Mouse (Mus musculus) lung, embryonic 14.5 days (tissue): ENCODE measurements around the gene Rmnd5b. TPM values are rescaled to one million over a fixed set of nuclear protein-coding genes. Genes with fewer than 3 reads are reported as not detected.

Experiments
- ATAC-seq: fragments of 200-750 bp; cut with Nextera tagmentation; 2 replicates; pipeline ENCODE4 v1.8.0; 2017; ENCODE audit warnings: mild to moderate bottlenecking, moderate TSS enrichment, moderate library complexity; ENCODE audit not compliant: insufficient read depth
- DNase-seq: peaks from one replicate; pipeline ENCODE4 v3.0.0-alpha.2; 2015
- H3K27ac ChIP-seq: fragments of 300-500 bp; sonication (generic); 2 replicates; pipeline ENCODE4 v1.5.1; 2014; ENCODE audit warnings: low read depth, mild to moderate bottlenecking, moderate library complexity
- H3K27me3 ChIP-seq: fragments of 300-500 bp; sonication (generic); 2 replicates; pipeline ENCODE4 v1.6.1; 2014; ENCODE audit warnings: low read length, control low read depth; ENCODE audit not compliant: insufficient read depth
- H3K36me3 ChIP-seq: fragments of 300-500 bp; sonication (generic); 2 replicates; pipeline ENCODE4 v1.6.1; 2014; ENCODE audit warnings: control low read depth; ENCODE audit not compliant: insufficient read depth
- H3K4me1 ChIP-seq: fragments of 300-500 bp; sonication (generic); 2 replicates; pipeline ENCODE4 v1.6.1; 2014; ENCODE audit warnings: antibody characterized with exemption, control low read depth; ENCODE audit not compliant: insufficient read depth
- H3K4me2 ChIP-seq: fragments of 300-500 bp; sonication (generic); 2 replicates; pipeline ENCODE4 v1.6.1; 2014; ENCODE audit warnings: mild to moderate bottlenecking
- H3K4me3 ChIP-seq: fragments of 300-500 bp; sonication (generic); 2 replicates; pipeline ENCODE4 v1.5.1; 2014; ENCODE audit warnings: low read depth, low read length
- H3K9ac ChIP-seq: fragments of 300-500 bp; sonication (generic); 2 replicates; pipeline ENCODE4 v1.6.1; 2014
- H3K9me3 ChIP-seq: fragments of 300-500 bp; sonication (generic); 2 replicates; pipeline ENCODE4 v1.6.1; 2016; ENCODE audit warnings: low read depth, low read length, control low read depth
- CTCF ChIP-seq: IDR thresholded peaks from 2 replicates; pipeline ENCODE4 v1.5.1; 2016; ENCODE audit warnings: antibody characterized with exemption, low read depth
- WGBS: fragments of 180-500 bp; shearing (Covaris S2); extraction: QIAGEN DNeasy Blood & Tissue Kit; methylation state at CpG from one replicate; pipeline ENCODE4 v1.1.7; 2014; 5-methylcytosine and 5-hydroxymethylcytosine counted together
- polyA plus RNA-seq: library from polyadenylated mRNA; unstranded; fragments of >200 nt; fragmentation: Nextera tagmentation; extraction: Ambion mirVana; gene quantifications from 2 replicates; pipeline ENCODE4 v1.2.1, GENCODE M21; 2014

Rmnd5b gene
- polyA plus RNA-seq, result 39.4 and 43.6 TPM in 2 replicates

GRCm38 (mm10) chr11:51635525-51636322 lies at the start of gene Rmnd5b:
TSS of gene Rmnd5b (minus strand) at chr11:51635896.
- no peaks in the 10 kb centered on the region for H3K27me3 ChIP-seq
- peak; percentile 77 for ATAC-seq
- H3K4me3 ChIP-seq, result peak within 1 kb of the TSS; percentile 63
- no peaks in the 10 kb centered on the region for H3K4me1 ChIP-seq
- H3K36me3 ChIP-seq, result no peaks in the 10 kb centered on the region
- WGBS, result under 1% methylated on average over 61 of the region's 61 CpGs
- peak within 1 kb of the TSS; percentile 64 for H3K9ac ChIP-seq
- peak; percentile 87 for DNase-seq
- peak within 1 kb of the TSS; percentile 83 for H3K4me2 ChIP-seq
- H3K9me3 ChIP-seq, result no peaks in the 10 kb centered on the region
- TF ChIP-seq CTCF, result peak; percentile 29; the same call in 1 of the 2 replicates
- H3K27ac ChIP-seq, result peak within 1 kb of the TSS; percentile 86

- WGBS, result 41% methylated on average over 8 of the region's 8 CpGs
- ATAC-seq, result no peak
Measured at GRCm38 (mm10) chr11:51681976-51682374, 46.3 kb upstream of the Rmnd5b start.

GRCm38 (mm10) chr11:51681324-51681975 lies 45.8 kb upstream of the Rmnd5b start:
- Histone ChIP-seq H3K9me3 (no peaks in the 10 kb centered on the region), H3K27me3 (no peaks in the 10 kb centered on the region), H3K4me1 (no peaks in the 10 kb centered on the region), H3K4me2 (peak overlapping the region; percentile 43; the same call in 1 of the 2 replicates), H3K27ac (no peak overlapping the region), H3K9ac (peak overlapping the region; percentile 4; the same call in 1 of the 2 replicates), H3K4me3 (no peak overlapping the region), H3K36me3 (peaks cover 8% of the 10 kb centered on the region; the same call in 1 of the 2 replicates)
- peak; percentile 54; the same call in 1 of the 2 replicates for ATAC-seq
- 29% methylated on average over 13 of the region's 13 CpGs for WGBS
- peak; percentile 94 for DNase-seq
- peak; percentile 95 for TF ChIP-seq CTCF

More at GRCm38 (mm10) chr11:51681976-51682374, 46.3 kb upstream of the Rmnd5b start:
- Histone ChIP-seq H3K9ac (no peak overlapping the region), H3K9me3 (no peaks in the 10 kb centered on the region), H3K4me2 (no peak overlapping the region), H3K36me3 (peaks cover 8% of the 10 kb centered on the region; the same call in 1 of the 2 replicates), H3K4me3 (no peak overlapping the region), H3K4me1 (no peaks in the 10 kb centered on the region), H3K27ac (no peak overlapping the region), H3K27me3 (no peaks in the 10 kb centered on the region)
- TF ChIP-seq CTCF, result no peak
- no peak for DNase-seq

DNA sequence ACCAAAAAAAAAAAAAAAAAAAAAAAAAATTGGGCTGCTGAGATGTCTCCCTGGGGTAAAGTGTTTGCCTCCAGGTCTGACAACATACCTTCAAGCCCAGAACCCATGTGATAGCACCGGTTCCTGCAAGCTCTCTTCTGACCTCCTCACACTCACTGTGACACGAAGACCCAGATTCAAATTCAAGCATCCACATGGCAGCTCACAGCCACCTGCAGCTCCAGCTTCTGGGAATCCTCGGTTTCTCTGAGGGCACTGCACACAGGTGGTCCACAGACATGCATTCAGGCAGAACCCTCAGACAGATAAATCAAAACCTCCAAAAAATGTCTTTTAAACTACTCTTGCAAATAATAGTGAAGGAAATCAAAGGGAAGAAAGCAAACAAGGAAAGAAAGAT lies 43.8 kb upstream of the Rmnd5b start:
- H3K4me1 ChIP-seq, result no peaks in the 10 kb centered on the region
- H3K4me3 ChIP-seq, result no peak overlapping the region
- H3K9me3 ChIP-seq, result no peaks in the 10 kb centered on the region
- H3K4me2 ChIP-seq, result no peak overlapping the region
- ATAC-seq (no peak), DNase-seq (no peak)
- H3K27ac ChIP-seq, result no peak overlapping the region
- H3K36me3 ChIP-seq, result no peaks in the 10 kb centered on the region
- no peak for TF ChIP-seq CTCF
- no peak overlapping the region for H3K9ac ChIP-seq
- 57% methylated on average over 3 of the region's 3 CpGs for WGBS
- no peaks in the 10 kb centered on the region for H3K27me3 ChIP-seq

DNA sequence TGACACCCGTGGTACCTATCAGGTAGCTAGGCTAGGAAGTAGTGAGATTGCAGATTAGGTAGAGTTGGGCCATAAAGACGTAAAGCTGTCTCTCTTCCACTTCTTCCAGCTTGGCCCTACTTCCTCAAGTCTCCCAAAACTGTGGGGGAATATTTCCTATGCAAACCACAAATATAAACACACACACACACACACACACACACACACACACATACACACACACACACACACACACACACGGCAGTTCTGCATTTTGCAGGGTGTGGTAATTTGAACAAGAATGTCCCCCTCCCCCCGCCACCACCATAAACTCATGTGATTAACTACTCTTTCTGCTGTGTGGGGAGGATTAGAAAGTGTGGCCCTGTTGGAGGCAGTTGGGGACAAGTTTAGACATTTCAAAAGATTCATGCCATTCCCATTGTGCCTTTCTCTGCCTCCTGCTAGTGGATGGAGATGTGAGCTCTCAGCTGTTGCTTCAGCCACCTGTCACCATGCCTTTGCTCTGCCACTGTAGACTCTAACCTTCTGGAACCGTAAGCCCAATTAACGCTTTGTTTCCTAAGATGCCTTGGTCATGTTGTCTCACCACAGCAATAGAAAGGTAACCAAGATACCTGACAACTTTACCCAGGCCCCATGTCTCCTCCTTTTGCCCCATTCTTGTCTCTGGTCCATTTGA lies 42.2 kb upstream of the Rmnd5b start:
- no peaks in the 10 kb centered on the region for H3K9me3 ChIP-seq
- no peak for TF ChIP-seq CTCF
- H3K4me1 ChIP-seq, result no peaks in the 10 kb centered on the region
- H3K27ac ChIP-seq, result no peak overlapping the region
- DNase-seq (no peak), ATAC-seq (no peak)
- no peaks in the 10 kb centered on the region for H3K27me3 ChIP-seq
- no peak overlapping the region for H3K4me3 ChIP-seq
- no peaks in the 10 kb centered on the region for H3K36me3 ChIP-seq
- no peak overlapping the region for H3K9ac ChIP-seq
- H3K4me2 ChIP-seq, result no peak overlapping the region
- 65% methylated on average over 6 of the region's 6 CpGs for WGBS

- DNase-seq (no peak), ATAC-seq (no peak)
- H3K4me3 ChIP-seq, result no peak overlapping the region
- H3K4me2 ChIP-seq, result no peak overlapping the region
- no peaks in the 10 kb centered on the region for H3K9me3 ChIP-seq
- 73% methylated on average over 5 of the region's 5 CpGs for WGBS
- no peak for TF ChIP-seq CTCF
- no peaks in the 10 kb centered on the region for H3K4me1 ChIP-seq
- no peak overlapping the region for H3K27ac ChIP-seq
- no peaks in the 10 kb centered on the region for H3K27me3 ChIP-seq
- H3K36me3 ChIP-seq, result no peaks in the 10 kb centered on the region
- H3K9ac ChIP-seq, result no peak overlapping the region
Measured at GRCm38 (mm10) chr11:51675386-51675785, 39.7 kb upstream of the Rmnd5b start.
